16 mouse cellular contexts compared by ENCODE assay signal in the genomic region with DNA sequence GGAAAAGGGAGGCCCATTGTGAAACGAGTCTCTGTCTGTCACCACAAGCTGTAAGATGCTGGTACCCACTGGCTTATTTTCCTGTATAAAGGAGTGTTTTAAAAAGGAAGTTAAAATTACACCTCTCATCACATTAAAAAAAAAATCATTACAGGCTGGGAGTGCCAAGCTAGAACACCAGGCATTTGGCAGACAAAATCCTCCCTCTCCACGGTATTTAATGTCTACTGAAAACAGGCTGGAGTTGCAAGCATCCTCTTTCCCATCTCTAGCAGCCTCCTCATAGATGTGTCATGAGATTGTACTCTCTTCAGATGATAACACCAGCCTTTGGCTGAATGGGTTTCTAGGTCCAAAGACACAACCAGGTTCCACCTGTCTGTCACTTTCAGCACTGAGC.
DNase-seq lines count a peak whose midpoint lies in the region; TF ChIP-seq lines count a peak whose summit lies in the region.
"Had no signal": no experiment of that assay in that cellular context is flagged by ENCODE, and none has a peak within 500 bp of the region (broad histone marks: within the 10 kb centered on the region; RNA-seq: fewer than 3 reads in every experiment).

No protein-coding gene starts in this region.

- no peak overlapping the region for H3K4me3 ChIP-seq in left cerebral cortex, adult 2 months
- H3K4me3 ChIP-seq: embryonic facial prominence, embryonic 10.5 days; forebrain, embryonic 13.5 days; hindbrain, embryonic 13.5 days had no signal

- intact Hi-C loops in heart, postnatal 36 days (cut with DNase I): no loop called here
- intact Hi-C loops in left cerebral cortex, adult 2 months (cut with DNase I): no loop called here
- intact Hi-C loops in left cerebral cortex, postnatal 4 days (cut with DNase I): no loop called here

- peak; percentile 30 for DNase-seq in heart, adult 11 months
- DNase-seq in heart, postnatal 36 days: no peak
- no peak for DNase-seq in left cerebral cortex, adult 2 months (ENCODE audit: extremely low spot score in 1 of 2, low spot score in 2 of 2)
- DNase-seq in left cerebral cortex, postnatal 4 days: no peak
- peak; percentile 23 for DNase-seq in right cerebral cortex, postnatal 25 days
- no peak for DNase-seq in right cerebral cortex, postnatal 14 days
- DNase-seq: adrenal gland, adult 2 months; adrenal gland, postnatal 25 days; cerebellum, adult 2 months; cerebellum, postnatal 10 days; forebrain, postnatal 0 days; gastrocnemius, postnatal 14 days; heart, postnatal 10 days had no signal

- H3K27ac ChIP-seq in left cerebral cortex, adult 2 months: peak overlapping the region; percentile 55; the same call in 1 of the 2 replicates
- H3K27ac ChIP-seq: embryonic facial prominence, embryonic 10.5 days; forebrain, embryonic 13.5 days; hindbrain, embryonic 13.5 days had no signal

- TF ChIP-seq CTCF in left cerebral cortex, adult 2 months (IDR thresholded peaks at IDR 0.05): no peak

Comparison
In these comparisons a context has a peak if more than half of its experiments do, and no peak if none do; other contexts are left out.
1. DNase-seq: peak in heart, adult 11 months (single experiment) and right cerebral cortex, postnatal 25 days (single experiment); none in heart, postnatal 36 days (0 of 2), left cerebral cortex, adult 2 months (0 of 2), left cerebral cortex, postnatal 4 days (single experiment) and right cerebral cortex, postnatal 14 days (single experiment).